Mouse (Mus musculus) layer of hippocampus, adult 18-20 months (tissue): Measurements from ENCODE around the gene Tbc1d22a. TPM values are rescaled to one million over a fixed set of nuclear protein-coding genes. Genes with fewer than 3 reads are reported as not detected.

Experiments used
- DNase-seq, 2 experiments: peaks; one replicate each; pipeline ENCODE4 v3.0.0; 2022; ENCODE audit warnings: low spot score in 2 of 2
- total RNA-seq, 2 experiments: library from RNA; stranded (reverse); gene quantifications; 2 replicates each; pipeline ENCODE4 v1.2.3; 2021

Tbc1d22a gene
- total RNA-seq, 2 experiments from 2014 or later, result 34.7 to 35.9 TPM

- DNase-seq, result peak in 1 of 2 experiments; percentile 50
These were observed 62.4 kb downstream of the Tbc1d22a start for GRCm38 (mm10) chr15:86276538-86277264.

GRCm38 (mm10) chr15:86277428-86277827, 63.2 kb downstream of the Tbc1d22a start:
- DNase-seq, result peak; percentile 74 to 89

GRCm38 (mm10) chr15:86279059-86279974, 65.1 kb downstream of the Tbc1d22a start:
- peak in 1 of 2 experiments; percentile 60 for DNase-seq

GRCm38 (mm10) chr15:86280137-86280536, 65.9 kb downstream of the Tbc1d22a start:
- DNase-seq, result no peak

GRCm38 (mm10) chr15:86283238-86283637, 69.0 kb downstream of the Tbc1d22a start:
- DNase-seq, result no peak

- DNase-seq, result no peak
These were observed 71.0 kb downstream of the Tbc1d22a start for GRCm38 (mm10) chr15:86285296-86285695.

GRCm38 (mm10) chr15:86290074-86290473, 75.8 kb downstream of the Tbc1d22a start:
- peak; percentile 61 to 79 for DNase-seq

GRCm38 (mm10) chr15:86292288-86292687, 78.0 kb downstream of the Tbc1d22a start:
- DNase-seq, result no peak

- no peak for DNase-seq
These were observed 80.2 kb downstream of the Tbc1d22a start for GRCm38 (mm10) chr15:86294426-86294825.

- no peak for DNase-seq
These were observed 81.5 kb downstream of the Tbc1d22a start for GRCm38 (mm10) chr15:86295722-86296288.

GRCm38 (mm10) chr15:86297281-86297680, 83.0 kb downstream of the Tbc1d22a start:
- no peak for DNase-seq

- peak in 1 of 2 experiments; percentile 55 for DNase-seq
These were observed 89.6 kb downstream of the Tbc1d22a start for GRCm38 (mm10) chr15:86303876-86304275.

GRCm38 (mm10) chr15:86304861-86305260, 90.6 kb downstream of the Tbc1d22a start:
- no peak for DNase-seq

- no peak for DNase-seq
These were observed 91.0 kb downstream of the Tbc1d22a start for GRCm38 (mm10) chr15:86305290-86305689.

GRCm38 (mm10) chr15:86309213-86309829, 95.1 kb downstream of the Tbc1d22a start:
- peak; percentile 75 to 91 for DNase-seq

- no peak for DNase-seq
These were observed 106.7 kb downstream of the Tbc1d22a start for GRCm38 (mm10) chr15:86320803-86321510.

GRCm38 (mm10) chr15:86326341-86326740, 112.1 kb downstream of the Tbc1d22a start:
- no peak for DNase-seq

- no peak for DNase-seq
These were observed 115.7 kb downstream of the Tbc1d22a start for GRCm38 (mm10) chr15:86329911-86330310.

- DNase-seq, result no peak
These were observed 116.2 kb downstream of the Tbc1d22a start for GRCm38 (mm10) chr15:86330454-86330853.

GRCm38 (mm10) chr15:86331501-86332245, 117.4 kb downstream of the Tbc1d22a start:
- DNase-seq, result no peak
